Mouse (Mus musculus): ENCODE measurements around the gene B4galt2. TPM values are rescaled to one million over a fixed set of nuclear protein-coding genes. Genes with fewer than 3 reads are reported as not detected.

B4galt2 gene
- polyA plus RNA-seq, 1 experiment from 2014 or later: 11.9 TPM

DNA sequence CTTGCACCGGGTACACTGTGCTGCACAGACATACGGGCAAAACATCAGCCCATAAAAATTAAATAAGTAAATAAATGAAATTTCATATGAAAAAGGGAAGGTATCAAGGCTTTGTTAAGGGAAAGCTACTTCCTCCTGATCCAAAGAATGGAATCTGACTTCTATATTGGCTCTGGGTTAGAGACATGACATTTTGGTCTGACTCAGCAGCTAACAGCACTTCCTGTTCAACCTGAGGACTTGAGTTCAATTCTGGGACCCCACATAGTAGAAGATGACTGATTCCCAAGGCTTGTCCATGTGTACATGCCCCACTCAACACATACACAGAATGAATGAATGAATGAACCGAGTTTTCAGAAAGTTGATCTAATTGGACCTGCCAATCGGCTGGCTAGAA lies 34.6 kb upstream of the B4galt2 start:
- Histone ChIP-seq H3K4me1 (replicated peaks; ENCODE audit: control insufficient read depth, insufficient read depth) (peaks cover 9% of the 10 kb centered on the region), H3K9ac (ENCODE audit: low read length) (no peak overlapping the region), H3K27me3 (ENCODE audit: control insufficient read depth, insufficient read depth, low read length) (no peaks in the 10 kb centered on the region), H3K4me2 (replicated peaks; ENCODE audit: low read depth) (no peak overlapping the region), H3K9me3 (ENCODE audit: control insufficient read depth, low read length) (no peaks in the 10 kb centered on the region), H3K4me3 (ENCODE audit: low read depth, low read length) (no peak overlapping the region), H3K36me3 (ENCODE audit: control insufficient read depth, insufficient read depth, low read length) (no peaks in the 10 kb centered on the region), H3K27ac (replicated peaks) (no peak overlapping the region)
- ATAC-seq (ENCODE audit: low FRiP score, low TSS enrichment) (no peak), DNase-seq (ENCODE audit: low spot score) (no peak)
- no peak for TF ChIP-seq EP300 (optimal IDR thresholded peaks at IDR 0.05)
- TF ChIP-seq CTCF (IDR thresholded peaks at IDR 0.05; ENCODE audit: low read depth): no peak
- 78% methylated on average over 4 of the region's 4 CpGs for WGBS

DNA sequence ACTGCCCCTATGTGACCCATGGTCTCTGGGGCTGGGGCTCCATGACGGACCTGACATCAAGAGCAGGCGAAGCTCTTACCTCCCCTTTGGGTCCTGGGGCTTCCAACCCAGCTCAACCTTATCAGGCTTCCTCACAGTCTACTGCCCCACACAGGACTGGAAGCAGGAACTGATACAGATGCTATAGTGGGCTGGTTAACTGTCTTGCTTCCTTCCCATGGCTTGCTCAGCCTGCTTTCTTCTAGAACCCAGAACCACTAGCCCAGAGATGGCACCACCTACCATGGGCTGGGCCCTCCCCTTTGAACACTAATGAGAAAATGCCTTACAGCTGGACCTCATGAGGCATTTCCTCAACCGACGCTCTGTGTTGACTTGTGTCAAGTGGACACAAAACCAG lies 34.1 kb upstream of the B4galt2 start:
- 85% methylated on average over 4 of the region's 4 CpGs for WGBS

DNA sequence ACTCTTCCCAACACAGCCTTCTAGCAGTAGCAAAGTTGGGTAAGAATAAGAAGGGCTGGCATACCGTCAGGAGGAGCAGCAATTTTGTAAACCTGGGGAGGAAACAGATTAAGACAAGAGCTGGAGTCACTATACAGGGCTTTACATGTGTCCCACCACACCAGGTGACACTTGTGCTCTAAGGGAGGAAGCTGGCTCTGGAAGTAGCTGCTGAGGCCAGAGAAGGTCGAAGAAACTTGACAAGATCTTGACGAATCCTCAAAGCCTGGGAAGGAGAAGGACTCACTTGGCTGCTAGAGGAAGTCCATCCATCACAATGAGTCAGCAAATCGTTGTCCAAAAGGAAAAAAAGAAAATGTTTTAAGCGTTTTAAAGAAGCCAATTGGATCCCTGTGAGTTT lies 33.1 kb upstream of the B4galt2 start:
- Histone ChIP-seq H3K27ac (replicated peaks) (0 out of 2 replicates have a peak overlapping the region, but pooled peaks have one; percentile 13), H3K27me3 (ENCODE audit: control insufficient read depth, insufficient read depth, low read length) (no peaks in the 10 kb centered on the region), H3K4me2 (replicated peaks; ENCODE audit: low read depth) (no peak overlapping the region), H3K4me1 (replicated peaks; ENCODE audit: control insufficient read depth, insufficient read depth) (peaks cover 9% of the 10 kb centered on the region), H3K9ac (ENCODE audit: low read length) (no peak overlapping the region), H3K36me3 (ENCODE audit: control insufficient read depth, insufficient read depth, low read length) (peaks cover 3% of the 10 kb centered on the region), H3K4me3 (ENCODE audit: low read depth, low read length) (no peak overlapping the region), H3K9me3 (ENCODE audit: control insufficient read depth, low read length) (no peaks in the 10 kb centered on the region)
- ATAC-seq (ENCODE audit: low FRiP score, low TSS enrichment) (no peak), DNase-seq (ENCODE audit: low spot score) (no peak)
- TF ChIP-seq EP300 (optimal IDR thresholded peaks at IDR 0.05): no peak
- TF ChIP-seq CTCF (IDR thresholded peaks at IDR 0.05; ENCODE audit: low read depth): no peak
- 53% methylated on average over 5 of the region's 5 CpGs for WGBS

More for the DNA sequence above, 34.1 kb upstream of the B4galt2 start:
- Histone ChIP-seq H3K36me3 (ENCODE audit: control insufficient read depth, insufficient read depth, low read length) (no peaks in the 10 kb centered on the region), H3K9me3 (ENCODE audit: control insufficient read depth, low read length) (no peaks in the 10 kb centered on the region), H3K27me3 (ENCODE audit: control insufficient read depth, insufficient read depth, low read length) (no peaks in the 10 kb centered on the region), H3K9ac (ENCODE audit: low read length) (no peak overlapping the region), H3K27ac (replicated peaks) (no peak overlapping the region), H3K4me1 (replicated peaks; ENCODE audit: control insufficient read depth, insufficient read depth) (peaks cover 9% of the 10 kb centered on the region), H3K4me2 (replicated peaks; ENCODE audit: low read depth) (no peak overlapping the region), H3K4me3 (ENCODE audit: low read depth, low read length) (no peak overlapping the region)
- DNase-seq (ENCODE audit: low spot score) (no peak), ATAC-seq (ENCODE audit: low FRiP score, low TSS enrichment) (no peak)
- no peak for TF ChIP-seq CTCF (IDR thresholded peaks at IDR 0.05; ENCODE audit: low read depth)
- no peak for TF ChIP-seq EP300 (optimal IDR thresholded peaks at IDR 0.05)

DNA sequence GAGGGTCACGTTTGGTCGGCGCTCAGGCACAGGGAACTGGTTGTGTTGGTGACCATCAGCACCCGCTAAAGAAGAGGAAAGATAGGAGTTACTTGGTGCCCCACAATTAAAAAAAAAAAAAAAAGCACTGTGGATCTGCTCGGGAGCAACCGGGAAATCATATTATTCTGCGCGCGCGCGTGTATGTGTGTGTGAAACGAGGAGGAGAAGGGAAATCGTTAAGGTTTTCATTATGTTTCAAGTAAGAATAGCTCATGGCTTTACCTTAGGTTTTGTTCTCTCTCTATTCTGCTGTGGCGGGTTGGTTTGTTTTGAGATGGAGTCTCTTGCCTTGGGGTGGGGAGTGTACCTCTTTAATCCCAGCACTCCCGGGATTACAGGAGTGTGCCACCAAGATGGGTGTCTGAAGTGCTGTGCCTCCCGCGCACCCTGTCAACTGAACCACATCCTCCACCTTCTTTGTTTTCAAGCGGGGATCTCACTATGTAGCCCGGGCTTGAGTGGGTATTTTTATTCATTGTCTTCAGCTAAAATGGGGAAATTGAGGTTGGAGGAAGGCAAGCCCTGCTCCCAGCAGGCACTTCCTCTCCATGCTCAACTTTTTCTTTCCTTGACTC lies 32.3 kb upstream of the B4galt2 start:
- peaks cover 7% of the 10 kb centered on the region for H3K36me3 ChIP-seq (ENCODE audit: control insufficient read depth, insufficient read depth, low read length)
- H3K4me1 ChIP-seq (replicated peaks; ENCODE audit: control insufficient read depth, insufficient read depth): peaks cover 9% of the 10 kb centered on the region
- TF ChIP-seq CTCF (IDR thresholded peaks at IDR 0.05; ENCODE audit: low read depth): no peak
- no peak for TF ChIP-seq EP300 (optimal IDR thresholded peaks at IDR 0.05)
- peak overlapping the region; percentile 75 for H3K4me3 ChIP-seq (ENCODE audit: low read depth, low read length)
- H3K9ac ChIP-seq (ENCODE audit: low read length): peak overlapping the region; percentile 82
- no peak for ATAC-seq (ENCODE audit: low FRiP score, low TSS enrichment)
- DNase-seq (ENCODE audit: low spot score): peak; percentile 26
- peak overlapping the region; percentile 99 for H3K4me2 ChIP-seq (replicated peaks; ENCODE audit: low read depth)
- H3K27me3 ChIP-seq (ENCODE audit: control insufficient read depth, insufficient read depth, low read length): no peaks in the 10 kb centered on the region
- H3K9me3 ChIP-seq (ENCODE audit: control insufficient read depth, low read length): no peaks in the 10 kb centered on the region
- WGBS: 3% methylated on average over 19 of the region's 19 CpGs
- no peak overlapping the region for H3K27ac ChIP-seq (replicated peaks)

DNA sequence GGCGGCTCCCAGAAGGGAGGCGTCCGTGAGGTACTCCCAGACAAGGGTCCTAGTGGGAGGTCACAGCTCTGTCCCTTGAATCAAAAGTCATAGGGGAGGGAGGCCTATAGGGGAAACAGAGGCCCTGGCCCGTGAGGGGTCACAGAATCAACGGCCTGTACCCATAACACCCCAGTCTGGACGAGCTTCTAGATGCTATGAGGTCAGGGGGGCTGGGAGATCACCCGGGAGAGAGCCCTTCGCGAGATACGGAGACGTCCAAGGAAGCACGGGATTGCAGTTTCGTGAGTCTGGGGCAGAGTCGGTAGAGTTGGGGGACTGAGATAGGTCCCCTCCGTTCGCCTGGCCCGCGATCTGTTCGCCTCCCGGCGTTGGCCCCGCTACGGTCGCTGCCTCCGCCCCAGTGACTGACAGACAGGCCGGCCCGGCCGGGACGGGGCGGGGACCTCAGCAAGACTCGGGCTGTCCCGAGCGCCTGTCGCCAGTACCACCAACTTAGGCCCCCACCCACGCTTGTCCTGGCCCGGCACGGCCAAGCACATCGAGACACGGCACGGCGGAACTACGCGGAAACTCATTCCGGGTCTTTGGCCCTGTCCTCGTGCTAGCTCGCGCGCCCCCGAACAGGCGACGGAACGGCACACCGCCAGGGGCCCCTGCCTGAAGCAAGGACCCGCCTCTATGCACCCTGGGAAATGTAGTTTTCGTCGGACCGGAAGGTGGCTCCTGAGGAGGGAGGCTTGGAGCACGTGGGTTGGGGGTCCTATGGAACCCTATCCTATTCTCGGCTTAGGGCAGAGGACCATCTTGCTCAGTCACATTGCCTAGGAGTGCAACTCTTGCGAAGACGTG lies 31.5 kb upstream of the B4galt2 start, which contains the start of gene Ipo13:
Gene Ipo13 (minus strand): TSS at position 409 of the 852 bp plus-strand sequence.
- Histone ChIP-seq H3K27ac (replicated peaks) (peak within 1 kb of the TSS; percentile 83), H3K4me2 (replicated peaks; ENCODE audit: low read depth) (peak within 1 kb of the TSS; percentile 99), H3K9me3 (ENCODE audit: control insufficient read depth, low read length) (no peaks in the 10 kb centered on the region), H3K4me3 (ENCODE audit: low read depth, low read length) (peak within 1 kb of the TSS; percentile 75), H3K9ac (ENCODE audit: low read length) (peak within 1 kb of the TSS; percentile 82), H3K27me3 (ENCODE audit: control insufficient read depth, insufficient read depth, low read length) (no peaks in the 10 kb centered on the region), H3K36me3 (ENCODE audit: control insufficient read depth, insufficient read depth, low read length) (peaks cover 7% of the 10 kb centered on the region), H3K4me1 (replicated peaks; ENCODE audit: control insufficient read depth, insufficient read depth) (peaks cover 9% of the 10 kb centered on the region)
- WGBS: under 1% methylated on average over 59 of the region's 61 CpGs
- DNase-seq (ENCODE audit: low spot score) (peak; percentile 93), ATAC-seq (ENCODE audit: low FRiP score, low TSS enrichment) (peak; percentile 91)
- peak; percentile 53 for TF ChIP-seq CTCF (IDR thresholded peaks at IDR 0.05; ENCODE audit: low read depth)
- TF ChIP-seq EP300 (optimal IDR thresholded peaks at IDR 0.05): peak; percentile 89
